Mouse (Mus musculus) heart, postnatal 0 days (tissue): ENCODE measurements around the gene Gyg. TPM values are rescaled to one million over a fixed set of nuclear protein-coding genes. Genes with fewer than 3 reads are reported as not detected.

Source experiments
- ATAC-seq: fragments of 200-750 bp; cut with Nextera tagmentation; 2 replicates; pipeline ENCODE4 v1.8.0; 2017; ENCODE audit warnings: low read depth, moderate number of reproducible peaks, moderate library complexity; ENCODE audit not compliant: insufficient read depth
- DNase-seq: peaks from one replicate; pipeline ENCODE4 v3.0.0-alpha.2; 2016; ENCODE audit warnings: low spot score
- H3K27ac ChIP-seq: fragments of 300-500 bp; sonication (generic); 2 replicates; pipeline ENCODE4 v1.5.1; 2014; ENCODE audit warnings: low read depth, mild to moderate bottlenecking
- H3K27me3 ChIP-seq: fragments of 300-500 bp; sonication (generic); 2 replicates; pipeline ENCODE4 v1.6.1; 2014; ENCODE audit warnings: low read length, mixed read lengths; ENCODE audit not compliant: control insufficient read depth, insufficient read depth
- H3K36me3 ChIP-seq: fragments of 300-500 bp; sonication (generic); replicated peaks from 2 replicates; pipeline ENCODE4 v1.6.1; 2014; ENCODE audit warnings: low read length, mixed read lengths; ENCODE audit not compliant: control insufficient read depth, insufficient read depth
- H3K4me1 ChIP-seq: fragments of 300-500 bp; sonication (generic); 2 replicates; pipeline ENCODE4 v1.6.1; 2014; ENCODE audit warnings: antibody characterized with exemption; ENCODE audit not compliant: control insufficient read depth, insufficient read depth
- H3K4me2 ChIP-seq: fragments of 300-500 bp; sonication (generic); 2 replicates; pipeline ENCODE4 v1.6.1; 2014; ENCODE audit warnings: low read depth, mild to moderate bottlenecking, low read length, moderate library complexity
- H3K4me3 ChIP-seq: fragments of 300-500 bp; sonication (generic); 2 replicates; pipeline ENCODE4 v1.5.1; 2014; ENCODE audit warnings: low read depth, low read length
- H3K9ac ChIP-seq: fragments of 300-500 bp; sonication (generic); replicated peaks from 2 replicates; pipeline ENCODE4 v1.6.1; 2014; ENCODE audit warnings: low read depth, low read length, mixed read lengths
- H3K9me3 ChIP-seq: fragments of 300-500 bp; sonication (generic); replicated peaks from 2 replicates; pipeline ENCODE4 v1.6.1; 2016; ENCODE audit warnings: low read length; ENCODE audit not compliant: control insufficient read depth
- CTCF ChIP-seq: IDR thresholded peaks from 2 replicates; pipeline ENCODE4 v1.5.1; 2016; ENCODE audit warnings: antibody characterized with exemption, control low read depth, low read depth
- EP300 ChIP-seq: IDR thresholded peaks from 2 replicates; pipeline ENCODE4 v1.6.1; 2016; ENCODE audit warnings: antibody characterized with exemption, low read depth
- WGBS: fragments of 180-500 bp; shearing (Covaris S2); extraction: QIAGEN DNeasy Blood & Tissue Kit; methylation state at CpG from one replicate; pipeline ENCODE4 v1.1.7; 2014; 5-methylcytosine and 5-hydroxymethylcytosine counted together
- polyA plus RNA-seq: library from polyadenylated mRNA; unstranded; fragments of >200 nt; fragmentation: Nextera tagmentation; extraction: Ambion mirVana; gene quantifications from 2 replicates; pipeline ENCODE4 v1.2.1, GENCODE M21; 2015
- total RNA-seq: library from RNA; depleted of rRNA; stranded (reverse); fragments of >200 nt; gene quantifications from 2 replicates; pipeline ENCODE4 v1.2.3, GENCODE M21; 2014; ENCODE audit warnings: low replicate concordance

The Gyg gene
- total and polyA plus RNA-seq, 2 experiments from 2014 or later: 237 to 340 TPM

GRCm38 (mm10) chr3:20119686-20120244, 35.4 kb downstream of the Gyg start:
- WGBS: 48% methylated on average over 4 of the region's 4 CpGs
- Histone ChIP-seq H3K9ac (no peak overlapping the region), H3K4me3 (no peak overlapping the region), H3K4me2 (no peak overlapping the region), H3K27ac (no peak overlapping the region), H3K27me3 (no peaks in the 10 kb centered on the region), H3K36me3 (peaks cover 30% of the 10 kb centered on the region), H3K4me1 (no peaks in the 10 kb centered on the region), H3K9me3 (no peaks in the 10 kb centered on the region)
- DNase-seq (no peak), ATAC-seq (no peak)
- TF ChIP-seq CTCF (no peak), EP300 (no peak)

DNA sequence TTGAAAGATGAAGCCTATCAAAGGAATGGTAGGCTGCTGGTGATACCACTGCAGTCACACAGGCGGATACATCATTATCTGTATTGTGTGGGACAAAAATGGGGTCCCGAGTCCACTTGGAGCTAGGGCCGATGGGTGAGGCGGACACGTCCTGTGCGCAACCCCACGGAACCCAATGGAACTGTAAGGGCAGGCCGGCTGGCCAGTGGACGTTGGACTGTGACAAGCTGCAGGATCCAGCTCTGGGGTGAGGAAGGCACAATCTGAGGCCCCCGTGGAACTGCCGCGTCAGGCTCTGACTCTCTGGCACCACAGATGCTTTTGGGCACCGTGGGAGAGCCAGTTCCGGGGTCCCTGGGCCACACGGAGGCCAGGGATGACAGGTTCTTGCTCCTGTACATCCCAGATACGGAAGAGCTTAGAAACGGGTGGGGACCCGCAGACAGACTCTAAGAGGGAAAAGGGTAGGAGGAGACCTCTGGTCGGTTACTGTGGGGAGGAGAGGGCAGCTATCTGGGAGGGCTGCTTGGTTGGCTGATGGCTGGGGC, 36.0 kb downstream of the Gyg start:
- ATAC-seq (no peak), DNase-seq (no peak)
- Histone ChIP-seq H3K4me3 (no peak overlapping the region), H3K27ac (no peak overlapping the region), H3K27me3 (no peaks in the 10 kb centered on the region), H3K4me2 (no peak overlapping the region), H3K9ac (no peak overlapping the region), H3K36me3 (peaks cover 30% of the 10 kb centered on the region), H3K4me1 (no peaks in the 10 kb centered on the region), H3K9me3 (no peaks in the 10 kb centered on the region)
- TF ChIP-seq EP300 (no peak), CTCF (no peak)
- 68% methylated on average over 19 of the region's 19 CpGs for WGBS

- H3K27me3 ChIP-seq: no peaks in the 10 kb centered on the region
- no peak overlapping the region for H3K27ac ChIP-seq
- no peak overlapping the region for H3K9ac ChIP-seq
- WGBS: 91% methylated on average over 2 of the region's 2 CpGs
- no peak overlapping the region for H3K4me3 ChIP-seq
- no peak overlapping the region for H3K4me2 ChIP-seq
- no peaks in the 10 kb centered on the region for H3K9me3 ChIP-seq
- no peaks in the 10 kb centered on the region for H3K4me1 ChIP-seq
- DNase-seq (no peak), ATAC-seq (no peak)
- TF ChIP-seq EP300 (no peak), CTCF (no peak)
- peaks cover 51% of the 10 kb centered on the region for H3K36me3 ChIP-seq
Observed at GRCm38 (mm10) chr3:20111913-20112312, 43.2 kb downstream of the Gyg start.

- Histone ChIP-seq H3K4me2 (no peak overlapping the region), H3K27me3 (no peaks in the 10 kb centered on the region), H3K9ac (no peak overlapping the region), H3K4me1 (no peaks in the 10 kb centered on the region), H3K4me3 (no peak overlapping the region), H3K36me3 (peaks cover 53% of the 10 kb centered on the region), H3K27ac (no peak overlapping the region), H3K9me3 (no peaks in the 10 kb centered on the region)
- TF ChIP-seq EP300 (no peak), CTCF (no peak)
- WGBS: 84% methylated on average over 5 of the region's 5 CpGs
- no peak for DNase-seq
- no peak for ATAC-seq
Observed at GRCm38 (mm10) chr3:20108881-20109280, 46.2 kb downstream of the Gyg start.

GRCm38 (mm10) chr3:20104776-20105175, 50.3 kb downstream of the Gyg start:
- TF ChIP-seq EP300: no peak
- TF ChIP-seq CTCF: no peak
- WGBS: 81% methylated on average over 2 of the region's 2 CpGs
- Histone ChIP-seq H3K9ac (no peak overlapping the region), H3K36me3 (peaks cover 37% of the 10 kb centered on the region), H3K27ac (no peak overlapping the region), H3K4me1 (no peaks in the 10 kb centered on the region), H3K4me2 (no peak overlapping the region), H3K4me3 (no peak overlapping the region), H3K9me3 (no peaks in the 10 kb centered on the region), H3K27me3 (no peaks in the 10 kb centered on the region)
- DNase-seq (no peak), ATAC-seq (no peak)

DNA sequence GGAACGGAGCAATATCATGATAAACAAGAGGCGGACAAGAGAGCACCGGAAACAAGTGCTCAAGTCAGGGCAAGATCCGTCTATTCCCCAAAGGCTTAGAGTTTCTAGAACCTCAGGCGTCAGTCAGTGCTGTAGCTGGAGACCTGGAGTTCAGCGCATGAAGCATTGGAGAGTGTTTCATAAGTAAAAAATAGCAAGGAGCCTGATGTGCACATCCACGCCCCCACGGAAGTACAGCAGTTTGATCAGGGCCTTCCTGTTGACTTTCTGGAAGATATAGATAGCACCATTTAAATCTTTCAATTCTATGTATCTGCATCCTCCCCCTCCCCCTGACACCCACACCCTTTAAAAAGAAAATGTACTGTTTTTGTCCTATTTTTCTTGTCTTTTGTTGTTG, 50.8 kb downstream of the Gyg start:
- Histone ChIP-seq H3K27ac (no peak overlapping the region), H3K27me3 (no peaks in the 10 kb centered on the region), H3K9ac (no peak overlapping the region), H3K4me2 (no peak overlapping the region), H3K4me3 (no peak overlapping the region), H3K9me3 (no peaks in the 10 kb centered on the region), H3K4me1 (no peaks in the 10 kb centered on the region), H3K36me3 (peaks cover 32% of the 10 kb centered on the region)
- TF ChIP-seq EP300 (no peak), CTCF (no peak)
- ATAC-seq: no peak
- DNase-seq: no peak
- 53% methylated on average over 8 of the region's 8 CpGs for WGBS
